ENCODE assay signal across 8 mouse cellular contexts in the genomic region with DNA sequence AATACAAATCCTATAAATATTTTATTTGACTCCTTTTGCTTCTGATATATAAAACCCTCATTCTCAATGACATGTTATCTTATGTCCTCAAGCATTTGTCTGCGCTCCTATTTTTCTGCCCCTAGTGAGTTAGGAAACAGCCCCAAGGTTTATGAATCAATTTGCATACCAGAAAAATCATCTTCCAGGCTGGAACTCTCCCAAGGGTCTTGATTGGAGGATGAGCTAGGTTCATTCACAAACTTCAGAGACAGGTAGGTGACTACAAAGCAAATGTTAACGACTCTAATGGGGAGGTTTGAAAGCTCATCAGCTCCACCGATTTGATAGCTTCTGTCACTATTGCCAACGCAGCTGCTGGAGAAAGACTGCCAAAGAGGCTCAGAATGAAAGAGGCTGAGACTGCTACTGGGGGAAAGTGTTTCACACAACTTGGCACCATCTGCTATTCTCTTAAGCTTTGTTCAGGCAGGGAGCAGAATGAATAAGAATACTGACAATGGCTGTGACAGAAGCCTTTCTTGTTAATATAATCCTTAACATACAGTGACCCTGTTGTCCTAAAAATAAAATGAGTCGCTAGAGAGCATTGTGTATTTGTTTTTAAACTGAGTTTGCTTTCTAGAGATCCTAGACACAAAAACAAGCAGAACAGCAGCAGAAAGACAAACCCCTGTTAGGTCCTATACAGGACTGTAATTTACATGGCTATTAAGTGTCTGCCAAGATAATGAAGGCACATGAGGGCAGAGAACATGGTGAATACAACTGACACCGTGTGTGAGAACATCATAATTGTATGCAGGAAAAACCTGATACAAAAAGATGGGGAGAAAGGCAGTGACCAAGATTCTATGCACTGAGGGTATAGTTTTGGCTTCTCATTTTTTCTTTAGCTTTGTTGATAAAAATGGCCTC.
A peak's percentile ranks its signal among the peaks of the same experiment; 100 is the strongest.
DNase-seq lines count a peak whose midpoint lies in the region; ATAC-seq and TF ChIP-seq lines count a peak whose summit lies in the region.
"Had no signal": no experiment of that assay in that cellular context is flagged by ENCODE, and none has a peak within 500 bp of the region (broad histone marks: within the 10 kb centered on the region; RNA-seq: fewer than 3 reads in every experiment).

No protein-coding gene starts in this region.

- H3K36me3 ChIP-seq in forebrain, embryonic 15.5 days: no peaks in the 10 kb centered on the region
- no peaks in the 10 kb centered on the region for H3K36me3 ChIP-seq in neural tube, embryonic 12.5 days
- H3K36me3 ChIP-seq: heart, embryonic 15.5 days had no signal

- H3K4me1 ChIP-seq in forebrain, embryonic 15.5 days: peaks cover 15% of the 10 kb centered on the region
- 0 out of 2 replicates have a peak, but pooled peaks cover 5% of the 10 kb centered on the region for H3K4me1 ChIP-seq in neural tube, embryonic 12.5 days
- H3K4me1 ChIP-seq: heart, embryonic 15.5 days had no signal

- H3K27ac ChIP-seq in forebrain, embryonic 15.5 days (replicated peaks): peak overlapping the region; percentile 80
- H3K27ac ChIP-seq in neural tube, embryonic 12.5 days: no peak overlapping the region
- H3K27ac ChIP-seq: heart, embryonic 15.5 days had no signal

- no peak overlapping the region for H3K9ac ChIP-seq in forebrain, embryonic 15.5 days (replicated peaks)
- H3K9ac ChIP-seq in neural tube, embryonic 12.5 days: no peak overlapping the region
- H3K9ac ChIP-seq: heart, embryonic 15.5 days had no signal

- TF ChIP-seq POLR2A in brain, embryonic 14.5 days (IDR thresholded peaks at IDR 0.05; ENCODE audit: borderline replicate concordance, extremely low read depth, insufficient read depth, insufficient read length, poor library complexity, severe bottlenecking): no peak

- ATAC-seq in forebrain, embryonic 15.5 days (replicated peaks): peak; percentile 98
- ATAC-seq in neural tube, embryonic 12.5 days (ENCODE audit: low FRiP score, low read depth): peak; percentile 81
- no peak for ATAC-seq in erythroid progenitor cell, adult 5-6 weeks (replicated peaks; ENCODE audit: low FRiP score, poor library complexity, severe bottlenecking)

- no peak overlapping the region for H3K4me3 ChIP-seq in forebrain, embryonic 15.5 days
- H3K4me3 ChIP-seq in neural tube, embryonic 12.5 days: no peak overlapping the region
- H3K4me3 ChIP-seq: heart, embryonic 15.5 days had no signal

- no peak for TF ChIP-seq CTCF in brain, embryonic 14.5 days (IDR thresholded peaks at IDR 0.05; ENCODE audit: borderline replicate concordance, extremely low read depth, insufficient read depth, insufficient read length)

- 7% methylated on average over 6 of the region's 6 CpGs for WGBS in forebrain, embryonic 15.5 days
- 37% methylated on average over 6 of the region's 6 CpGs for WGBS in neural tube, embryonic 12.5 days

- DNase-seq in brain, embryonic 14.5 days (ENCODE audit: low read depth): peak; percentile 97
- DNase-seq in layer of hippocampus, postnatal 10 days (ENCODE audit: low spot score in 2 of 2): peak; percentile 50 to 56
- no peak for DNase-seq in kidney, postnatal 25 days
- no peak for DNase-seq in spleen, adult 18-20 months

- H3K27me3 ChIP-seq in forebrain, embryonic 15.5 days: no peaks in the 10 kb centered on the region
- H3K27me3 ChIP-seq in neural tube, embryonic 12.5 days (replicated peaks): no peaks in the 10 kb centered on the region
- H3K27me3 ChIP-seq: heart, embryonic 15.5 days had no signal

- no peak overlapping the region for H3K4me2 ChIP-seq in forebrain, embryonic 15.5 days (replicated peaks)
- H3K4me2 ChIP-seq in neural tube, embryonic 12.5 days (replicated peaks): no peak overlapping the region
- H3K4me2 ChIP-seq: heart, embryonic 15.5 days had no signal

- H3K9me3 ChIP-seq in forebrain, embryonic 15.5 days: no peaks in the 10 kb centered on the region
- H3K9me3 ChIP-seq in neural tube, embryonic 12.5 days: no peaks in the 10 kb centered on the region
- H3K9me3 ChIP-seq: heart, embryonic 15.5 days had no signal

Comparison
In these comparisons a context has a peak if more than half of its experiments do, and no peak if none do; other contexts are left out.
1. DNase-seq: peak in brain, embryonic 14.5 days (single experiment) and layer of hippocampus, postnatal 10 days (2 of 2); none in kidney, postnatal 25 days (0 of 2) and spleen, adult 18-20 months (0 of 2).